Mouse (Mus musculus): Measurements from ENCODE around the gene P2ry2. TPM values are rescaled to one million over a fixed set of nuclear protein-coding genes. Genes with fewer than 3 reads are reported as not detected.

The P2ry2 gene
- total RNA-seq (2021), result under 1 TPM; 0.68 to 0.82 TPM
- long read RNA-seq, experiment 1, partial matches to known transcripts, result 0 of 2 reads
- long read RNA-seq, experiment 1, other reads (novel, unspliced or antisense), result 1 of 2 reads
- long read RNA-seq, experiment 2, partial matches to known transcripts, result 0 of 2 reads
- long read RNA-seq, experiment 2, other reads (novel, unspliced or antisense), result 0 of 2 reads

- intact Hi-C loops (cut with DNase I), result no loop called here
- DNase-seq (ENCODE audit: extremely low spot score in 1 of 2, low spot score in 2 of 2), result no peak
- Histone ChIP-seq H3K4me3 (peak within 1 kb of the TSS; percentile 45), H3K27ac (no peak within 1 kb of the TSS)
- TF ChIP-seq CTCF (IDR thresholded peaks at IDR 0.05), result no peak
Observed at GRCm38 (mm10) chr7:101012541-101012940, at the start of gene P2ry2. Gene P2ry2 (minus strand): TSS chr7:101012866.

GRCm38 (mm10) chr7:101062246-101062645 is 49.6 kb upstream of the P2ry2 start:
- intact Hi-C loops (cut with DNase I), result loop anchor here (2.0 to 5.0 kb wide), 2 partner anchors 47 to 210 kb away; no protein-coding TSS in a partner anchor
- H3K27ac ChIP-seq, result no peak overlapping the region
- TF ChIP-seq CTCF (IDR thresholded peaks at IDR 0.05), result no peak
- H3K4me3 ChIP-seq, result no peak overlapping the region
- peak; percentile 25 to 53 for DNase-seq (ENCODE audit: extremely low spot score in 1 of 2, low spot score in 2 of 2)

- intact Hi-C loops (cut with DNase I), result loop anchor here (1.0 to 5.0 kb wide), 4 partner anchors 170 to 313 kb away; no protein-coding TSS in a partner anchor
- no peak overlapping the region for H3K27ac ChIP-seq
- peak; percentile 85 for TF ChIP-seq CTCF (IDR thresholded peaks at IDR 0.05)
- H3K4me3 ChIP-seq, result peak overlapping the region; percentile 9; the same call in 1 of the 2 replicates
- DNase-seq (ENCODE audit: extremely low spot score in 1 of 2, low spot score in 2 of 2), result peak; percentile 86 to 91
Observed at GRCm38 (mm10) chr7:101061381-101061780, 48.7 kb upstream of the P2ry2 start.

DNA sequence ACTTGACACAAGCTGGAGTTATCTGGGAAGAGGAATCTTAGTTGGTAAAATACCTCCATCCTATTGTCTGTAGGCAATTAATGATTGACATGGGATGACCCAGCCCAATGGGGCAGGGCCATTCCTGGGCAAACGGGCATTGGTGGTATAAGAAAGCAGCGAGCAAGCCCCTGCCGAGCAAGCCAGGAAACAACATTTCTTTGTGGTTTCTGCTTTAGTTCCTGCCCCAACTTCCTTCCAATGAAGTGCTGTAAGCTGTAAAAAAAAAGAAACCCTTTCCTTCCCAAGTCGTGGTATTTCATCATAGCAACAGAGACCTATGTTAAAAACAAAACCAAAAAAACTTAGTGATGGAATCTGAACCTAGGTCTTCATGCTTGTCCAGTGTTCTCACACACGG is 47.8 kb upstream of the P2ry2 start:
- intact Hi-C loops (cut with DNase I), result loop anchor here (2.0 to 5.0 kb wide), 3 partner anchors 212 to 314 kb away; no protein-coding TSS in a partner anchor

GRCm38 (mm10) chr7:101059188-101059587 is 46.5 kb upstream of the P2ry2 start:
- no peak overlapping the region for H3K4me3 ChIP-seq
- intact Hi-C loops (cut with DNase I), result no loop called here
- TF ChIP-seq CTCF (IDR thresholded peaks at IDR 0.05), result no peak
- no peak for DNase-seq (ENCODE audit: extremely low spot score in 1 of 2, low spot score in 2 of 2)
- H3K27ac ChIP-seq, result no peak overlapping the region

More for the DNA sequence above, 47.8 kb upstream of the P2ry2 start:
- DNase-seq (ENCODE audit: extremely low spot score in 1 of 2, low spot score in 2 of 2), result no peak
- no peak overlapping the region for H3K4me3 ChIP-seq
- H3K27ac ChIP-seq, result no peak overlapping the region
- no peak for TF ChIP-seq CTCF (IDR thresholded peaks at IDR 0.05)

DNA sequence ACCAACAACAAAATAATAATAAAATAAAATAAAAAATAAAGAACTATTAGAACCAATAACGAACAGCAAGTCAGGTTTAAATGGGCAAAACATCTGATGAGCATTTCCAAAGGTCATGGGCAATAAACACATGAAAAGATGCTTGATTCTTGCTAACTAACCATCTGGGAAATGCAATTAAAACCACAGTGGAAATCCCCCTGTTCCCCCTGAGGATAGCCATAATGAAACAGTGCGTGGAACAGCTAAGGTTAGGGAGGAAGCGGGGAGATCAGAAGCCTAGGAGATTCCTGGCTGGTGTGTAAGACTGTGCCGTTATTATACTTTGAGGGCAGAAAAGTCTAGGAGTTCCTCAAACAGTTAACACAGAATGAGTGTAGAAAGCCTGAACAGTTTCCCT is 44.6 kb upstream of the P2ry2 start:
- intact Hi-C loops (cut with DNase I), result no loop called here
- H3K27ac ChIP-seq, result no peak overlapping the region
- DNase-seq (ENCODE audit: extremely low spot score in 1 of 2, low spot score in 2 of 2), result no peak
- TF ChIP-seq CTCF (IDR thresholded peaks at IDR 0.05), result no peak
- no peak overlapping the region for H3K4me3 ChIP-seq

DNA sequence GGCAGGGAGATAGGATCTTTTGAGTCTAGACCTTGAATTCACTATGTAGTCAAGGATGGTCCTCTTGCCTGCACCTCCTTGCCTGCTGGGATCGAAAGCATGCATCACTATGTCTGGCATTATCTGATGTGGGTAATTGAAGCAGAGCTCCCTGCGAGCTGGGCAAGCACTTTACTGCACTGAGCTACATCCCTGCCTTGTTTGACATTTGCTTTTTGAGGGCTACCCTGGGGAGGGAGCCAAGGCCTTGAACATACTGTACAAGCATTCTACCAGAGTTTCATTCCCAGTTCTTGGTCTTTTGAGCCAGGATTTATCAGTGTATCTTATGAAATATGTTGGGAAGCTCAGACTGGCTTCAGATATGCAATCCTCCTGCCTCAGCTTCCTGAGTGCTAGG is 40.5 kb upstream of the P2ry2 start:
- intact Hi-C loops (cut with DNase I), result no loop called here
- Histone ChIP-seq H3K27ac (no peak overlapping the region), H3K4me3 (no peak overlapping the region)
- DNase-seq (ENCODE audit: extremely low spot score in 1 of 2, low spot score in 2 of 2), result no peak
- no peak for TF ChIP-seq CTCF (IDR thresholded peaks at IDR 0.05)

- peak; percentile 48 to 57 for DNase-seq (ENCODE audit: extremely low spot score in 1 of 2, low spot score in 2 of 2)
- intact Hi-C loops (cut with DNase I), result loop anchor here (1.0 to 2.0 kb wide), 3 partner anchors 63 to 144 kb away; no protein-coding TSS in a partner anchor
- peak; percentile 91 for TF ChIP-seq CTCF (IDR thresholded peaks at IDR 0.05)
- Histone ChIP-seq H3K27ac (no peak overlapping the region), H3K4me3 (no peak overlapping the region)
Observed at GRCm38 (mm10) chr7:101051551-101052221, 39.0 kb upstream of the P2ry2 start.

GRCm38 (mm10) chr7:101050724-101051550 is 38.3 kb upstream of the P2ry2 start:
- no peak for DNase-seq (ENCODE audit: extremely low spot score in 1 of 2, low spot score in 2 of 2)
- Histone ChIP-seq H3K27ac (no peak overlapping the region), H3K4me3 (no peak overlapping the region)
- intact Hi-C loops (cut with DNase I), result loop anchor here (2.0 kb wide), 1 partner anchor 108 kb away; no protein-coding TSS in a partner anchor
- TF ChIP-seq CTCF (IDR thresholded peaks at IDR 0.05), result no peak

DNA sequence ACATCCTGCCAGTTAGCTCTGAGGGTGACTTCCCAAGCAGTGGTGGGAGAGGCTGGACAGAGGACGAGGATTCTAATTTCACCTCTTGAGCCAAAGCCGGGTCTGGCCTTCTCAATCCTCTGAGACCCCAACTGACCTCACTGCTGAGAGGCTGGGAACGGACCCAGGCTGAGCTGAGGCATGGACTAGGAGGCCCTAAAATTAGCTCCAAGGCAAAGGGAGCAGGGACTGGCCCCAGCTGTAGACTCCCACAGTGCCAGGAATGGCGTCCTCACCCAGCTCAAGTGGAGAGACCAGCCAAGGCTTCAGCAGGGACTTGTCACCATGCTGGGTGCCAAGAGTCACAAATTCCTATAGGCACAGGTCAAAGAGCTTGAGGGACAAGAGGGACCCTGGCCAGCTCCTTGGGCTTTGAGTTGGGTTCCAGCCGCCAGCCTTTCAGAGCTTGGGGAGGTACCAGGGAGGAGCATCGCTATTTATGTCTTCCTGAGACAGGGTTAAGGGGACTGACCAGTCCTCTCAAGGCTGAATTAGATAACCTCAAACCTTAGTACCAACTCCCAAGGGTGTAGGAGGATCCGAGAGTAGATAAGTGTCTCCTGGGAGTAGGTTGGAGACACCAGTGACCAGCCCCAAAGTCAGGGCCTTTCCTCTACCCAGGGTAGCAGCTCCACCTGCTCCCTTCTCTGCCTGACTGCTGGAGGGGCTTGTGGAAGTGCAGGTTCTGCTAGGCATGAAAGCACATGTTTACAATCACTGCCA is 36.8 kb upstream of the P2ry2 start:
- intact Hi-C loops (cut with DNase I), result loop anchor here (2.0 kb wide), 1 partner anchor 107 kb away; no protein-coding TSS in a partner anchor
- Histone ChIP-seq H3K4me3 (no peak overlapping the region), H3K27ac (no peak overlapping the region)
- DNase-seq (ENCODE audit: extremely low spot score in 1 of 2, low spot score in 2 of 2), result no peak
- no peak for TF ChIP-seq CTCF (IDR thresholded peaks at IDR 0.05)

- intact Hi-C loops (cut with DNase I), result no loop called here
Observed at GRCm38 (mm10) chr7:101048247-101048646, 35.6 kb upstream of the P2ry2 start.

More at GRCm38 (mm10) chr7:101048247-101048646, 35.6 kb upstream of the P2ry2 start:
- TF ChIP-seq CTCF (IDR thresholded peaks at IDR 0.05), result no peak
- Histone ChIP-seq H3K27ac (no peak overlapping the region), H3K4me3 (no peak overlapping the region)
- no peak for DNase-seq (ENCODE audit: extremely low spot score in 1 of 2, low spot score in 2 of 2)

All from left cerebral cortex, adult 2 months (tissue).